Mouse (Mus musculus) small intestine, adult 2 months (tissue): ENCODE measurements around the gene St8sia1.

Source experiments
- CTCF ChIP-seq: fragments of 200-500 bp; IDR thresholded peaks from 2 replicates; pipeline ENCODE4 v1.5.1; 2012; ENCODE audit warnings: low read depth, mild to moderate bottlenecking, control low read depth, inconsistent platforms, low read length, moderate library complexity, mixed read lengths; ENCODE audit not compliant: insufficient replicate concordance, insufficient read length; ENCODE audit errors: extremely low read depth
- POLR2A ChIP-seq: fragments of 200-500 bp; IDR thresholded peaks from 2 replicates; pipeline ENCODE4 v1.6.1; 2012; ENCODE audit warnings: low read depth, mild to moderate bottlenecking, control low read depth, inconsistent platforms, low read length, moderate library complexity

GRCm38 (mm10) chr6:142932582-142932981, 31.7 kb downstream of the St8sia1 start:
- TF ChIP-seq CTCF, result no peak
- no peak for TF ChIP-seq POLR2A
